Mouse (Mus musculus): Measurements from ENCODE around the gene Pex12. TPM values are rescaled to one million over a fixed set of nuclear protein-coding genes. Genes with fewer than 3 reads are reported as not detected.
"Not testable (repeated sequence)": the region's sequence is repeated elsewhere in the genome, so short reads cannot be mapped to it uniquely, and the experiment has no call there.

Pex12 gene
- polyA plus RNA-seq, 1 experiment from 2014 or later, result 20.1 TPM

- H3K27ac ChIP-seq (ENCODE audit: low read depth, low read length), result no peak overlapping the region
- DNase-seq (ENCODE audit: low spot score, missing footprints) (no peak), ATAC-seq (ENCODE audit: low FRiP score) (no peak)
- no peaks in the 10 kb centered on the region for H3K36me3 ChIP-seq (ENCODE audit: control insufficient read depth, insufficient read depth, low read length)
- no peaks in the 10 kb centered on the region for H3K27me3 ChIP-seq (ENCODE audit: control insufficient read depth, insufficient read depth, low read length)
- no peak overlapping the region for H3K4me3 ChIP-seq (ENCODE audit: low read depth, low read length)
- no peaks in the 10 kb centered on the region for H3K9me3 ChIP-seq (ENCODE audit: control insufficient read depth, low read length)
- 77% methylated on average over 7 of the region's 7 CpGs for WGBS
- no peaks in the 10 kb centered on the region for H3K4me1 ChIP-seq (ENCODE audit: control insufficient read depth, insufficient read depth, low read length)
- no peak overlapping the region for H3K4me2 ChIP-seq
- no peak overlapping the region for H3K9ac ChIP-seq (ENCODE audit: low read length)
These were observed 26.1 kb downstream of the Pex12 start for GRCm38 (mm10) chr11:83276251-83276650.

DNA sequence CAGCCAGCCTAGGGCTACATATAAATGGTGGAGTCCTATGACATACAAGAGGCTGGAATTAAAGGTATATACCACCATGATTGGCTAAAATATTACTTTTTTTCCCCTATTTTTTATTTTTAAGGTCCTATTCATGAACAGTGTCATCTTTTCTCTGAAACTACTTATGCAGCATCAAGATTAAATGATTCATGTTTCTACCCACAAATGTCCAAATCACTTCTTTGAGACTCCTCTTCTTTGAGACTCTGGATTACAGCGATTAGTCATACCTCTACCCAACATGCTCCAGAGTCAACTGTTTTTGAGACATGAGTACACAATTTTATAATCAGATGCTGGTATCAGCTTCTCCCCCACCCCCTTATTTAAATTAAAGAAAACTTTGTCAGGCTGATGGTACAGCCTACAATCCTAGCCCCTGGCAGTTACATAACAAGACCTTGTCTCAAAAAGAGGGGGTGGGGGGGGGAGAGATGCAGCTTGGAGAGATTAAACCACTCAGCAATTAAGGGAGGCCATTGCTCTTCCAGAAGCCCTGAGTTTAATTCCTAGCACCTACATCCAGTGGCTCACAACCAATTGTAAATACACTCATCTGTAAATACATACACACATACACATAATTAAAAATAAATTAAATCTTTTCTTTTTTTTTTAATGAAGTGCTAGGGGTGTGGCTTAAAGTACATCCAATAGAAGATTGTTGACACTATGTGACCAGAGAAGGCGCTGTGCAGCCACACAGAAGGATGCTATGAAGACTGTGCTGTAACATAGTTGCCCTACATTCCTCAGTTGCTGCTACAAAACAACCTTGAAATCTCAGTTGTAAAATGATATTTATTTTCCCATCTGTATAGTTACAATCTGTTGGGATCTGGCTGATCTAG lies 30.2 kb downstream of the Pex12 start:
- no peaks in the 10 kb centered on the region for H3K36me3 ChIP-seq (ENCODE audit: control insufficient read depth, insufficient read depth, low read length)
- no peak overlapping the region for H3K27ac ChIP-seq (ENCODE audit: low read depth, low read length)
- H3K4me2 ChIP-seq, result no peak overlapping the region
- no peaks in the 10 kb centered on the region for H3K27me3 ChIP-seq (ENCODE audit: control insufficient read depth, insufficient read depth, low read length)
- ATAC-seq (ENCODE audit: low FRiP score) (peak; percentile 25; the same call in 1 of the 2 replicates), DNase-seq (ENCODE audit: low spot score, missing footprints) (peak; percentile 93)
- H3K9ac ChIP-seq (ENCODE audit: low read length), result no peak overlapping the region
- H3K9me3 ChIP-seq (ENCODE audit: control insufficient read depth, low read length), result no peaks in the 10 kb centered on the region
- H3K4me3 ChIP-seq (ENCODE audit: low read depth, low read length), result no peak overlapping the region
- 27% methylated on average over 2 of the region's 2 CpGs for WGBS
- H3K4me1 ChIP-seq (ENCODE audit: control insufficient read depth, insufficient read depth, low read length), result 0 out of 2 replicates have a peak, but pooled peaks cover 3% of the 10 kb centered on the region

DNA sequence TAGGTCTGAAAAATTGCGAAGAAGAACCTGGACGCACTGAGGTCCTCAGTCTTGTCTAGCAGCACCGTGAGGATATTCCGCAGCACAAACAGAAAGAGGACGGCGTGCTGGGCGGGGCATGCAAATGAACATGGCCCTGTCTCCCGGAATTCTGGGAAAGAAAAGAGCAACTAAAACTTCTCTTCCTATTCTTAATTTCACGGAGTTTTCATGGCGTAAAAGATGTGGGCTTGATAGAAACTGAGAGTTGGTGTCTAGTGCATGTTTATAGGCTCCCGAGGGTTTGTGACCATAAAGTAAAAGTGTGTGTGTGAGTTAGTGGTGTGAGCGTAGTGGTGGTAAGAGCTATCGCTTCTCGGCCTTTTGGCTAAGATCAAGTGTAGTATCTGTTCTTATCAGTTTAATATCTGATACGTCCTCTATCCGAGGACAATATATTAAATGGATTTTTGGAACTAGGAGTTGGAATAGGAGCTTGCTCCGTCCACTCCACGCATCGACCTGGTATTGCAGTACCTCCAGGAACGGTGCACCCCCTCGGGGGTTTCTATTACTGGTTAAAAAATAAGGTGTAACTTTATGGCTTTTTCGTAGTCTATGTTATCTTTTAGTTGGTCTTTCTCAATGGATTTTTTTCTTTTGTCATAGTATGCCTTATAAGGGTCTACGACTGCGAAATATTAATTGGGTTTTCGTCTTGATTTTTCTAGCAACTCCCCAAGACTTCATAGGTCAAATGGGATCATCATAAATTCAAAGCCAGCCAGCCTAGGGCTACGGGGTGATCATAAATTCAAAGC lies 31.0 kb downstream of the Pex12 start:
- ATAC-seq (ENCODE audit: low FRiP score) (peak; percentile 86), DNase-seq (ENCODE audit: low spot score, missing footprints) (peak; percentile 96)
- Histone ChIP-seq H3K27ac (ENCODE audit: low read depth, low read length) (peak overlapping the region; percentile 62), H3K4me2 (peak overlapping the region; percentile 57), H3K36me3 (ENCODE audit: control insufficient read depth, insufficient read depth, low read length) (no peaks in the 10 kb centered on the region), H3K4me3 (ENCODE audit: low read depth, low read length) (peak overlapping the region; percentile 34), H3K27me3 (ENCODE audit: control insufficient read depth, insufficient read depth, low read length) (no peaks in the 10 kb centered on the region), H3K4me1 (ENCODE audit: control insufficient read depth, insufficient read depth, low read length) (0 out of 2 replicates have a peak, but pooled peaks cover 3% of the 10 kb centered on the region), H3K9ac (ENCODE audit: low read length) (peak overlapping the region; percentile 46), H3K9me3 (ENCODE audit: control insufficient read depth, low read length) (no peaks in the 10 kb centered on the region)
- WGBS, result under 1% methylated on average over 26 of the region's 26 CpGs

GRCm38 (mm10) chr11:83270842-83271150 lies 31.6 kb downstream of the Pex12 start:
- Histone ChIP-seq H3K9me3 (ENCODE audit: control insufficient read depth, low read length) (no peaks in the 10 kb centered on the region), H3K4me1 (ENCODE audit: control insufficient read depth, insufficient read depth, low read length) (0 out of 2 replicates have a peak, but pooled peaks cover 3% of the 10 kb centered on the region), H3K36me3 (ENCODE audit: control insufficient read depth, insufficient read depth, low read length) (no peaks in the 10 kb centered on the region), H3K4me3 (ENCODE audit: low read depth, low read length) (peak overlapping the region; percentile 34), H3K27ac (ENCODE audit: low read depth, low read length) (no peak overlapping the region), H3K27me3 (ENCODE audit: control insufficient read depth, insufficient read depth, low read length) (no peaks in the 10 kb centered on the region), H3K4me2 (peak overlapping the region; percentile 57), H3K9ac (ENCODE audit: low read length) (peak overlapping the region; percentile 46)
- ATAC-seq (ENCODE audit: low FRiP score), result peak; percentile 74
- no peak for DNase-seq (ENCODE audit: low spot score, missing footprints)
- 4% methylated on average over 6 of the region's 6 CpGs for WGBS

- Histone ChIP-seq H3K4me1 (ENCODE audit: control insufficient read depth, insufficient read depth, low read length) (no peaks in the 10 kb centered on the region), H3K4me2 (no peak overlapping the region), H3K27me3 (ENCODE audit: control insufficient read depth, insufficient read depth, low read length) (no peaks in the 10 kb centered on the region), H3K27ac (ENCODE audit: low read depth, low read length) (no peak overlapping the region), H3K9me3 (ENCODE audit: control insufficient read depth, low read length) (no peaks in the 10 kb centered on the region), H3K36me3 (ENCODE audit: control insufficient read depth, insufficient read depth, low read length) (no peaks in the 10 kb centered on the region), H3K9ac (ENCODE audit: low read length) (no peak overlapping the region), H3K4me3 (ENCODE audit: low read depth, low read length) (no peak overlapping the region)
- ATAC-seq (ENCODE audit: low FRiP score) (no peak), DNase-seq (ENCODE audit: low spot score, missing footprints) (no peak)
- 65% methylated on average over 3 of the region's 3 CpGs for WGBS
These were observed 39.2 kb downstream of the Pex12 start for GRCm38 (mm10) chr11:83263146-83263545.

DNA sequence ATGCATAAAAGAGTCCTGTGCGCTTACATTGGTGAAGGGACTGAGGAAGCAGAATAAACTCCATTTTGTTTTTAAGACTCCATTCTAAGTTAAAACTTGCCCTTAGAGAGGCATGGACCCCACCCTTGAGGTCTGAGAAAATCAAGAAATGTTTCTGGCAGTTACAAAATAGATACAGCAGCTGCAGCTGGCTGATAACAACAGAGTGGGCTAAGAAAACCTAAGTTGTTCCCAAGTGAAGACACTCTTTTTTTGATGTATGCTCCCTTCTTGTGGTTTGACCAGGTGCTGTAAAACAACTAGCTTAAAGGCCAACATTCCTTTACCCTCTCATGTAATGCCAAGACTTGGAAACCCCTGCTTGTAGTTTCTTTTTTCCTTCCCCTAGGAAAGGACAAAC lies 39.7 kb downstream of the Pex12 start:
- H3K4me2 ChIP-seq, result no peak overlapping the region
- DNase-seq (ENCODE audit: low spot score, missing footprints) (no peak), ATAC-seq (ENCODE audit: low FRiP score) (no peak)
- H3K27ac ChIP-seq (ENCODE audit: low read depth, low read length), result no peak overlapping the region
- no peak overlapping the region for H3K9ac ChIP-seq (ENCODE audit: low read length)
- WGBS, result 88% methylated on average over 1 of the region's 1 CpGs
- no peaks in the 10 kb centered on the region for H3K27me3 ChIP-seq (ENCODE audit: control insufficient read depth, insufficient read depth, low read length)
- H3K36me3 ChIP-seq (ENCODE audit: control insufficient read depth, insufficient read depth, low read length), result no peaks in the 10 kb centered on the region
- H3K4me3 ChIP-seq (ENCODE audit: low read depth, low read length), result no peak overlapping the region
- no peaks in the 10 kb centered on the region for H3K4me1 ChIP-seq (ENCODE audit: control insufficient read depth, insufficient read depth, low read length)
- H3K9me3 ChIP-seq (ENCODE audit: control insufficient read depth, low read length), result no peaks in the 10 kb centered on the region

DNA sequence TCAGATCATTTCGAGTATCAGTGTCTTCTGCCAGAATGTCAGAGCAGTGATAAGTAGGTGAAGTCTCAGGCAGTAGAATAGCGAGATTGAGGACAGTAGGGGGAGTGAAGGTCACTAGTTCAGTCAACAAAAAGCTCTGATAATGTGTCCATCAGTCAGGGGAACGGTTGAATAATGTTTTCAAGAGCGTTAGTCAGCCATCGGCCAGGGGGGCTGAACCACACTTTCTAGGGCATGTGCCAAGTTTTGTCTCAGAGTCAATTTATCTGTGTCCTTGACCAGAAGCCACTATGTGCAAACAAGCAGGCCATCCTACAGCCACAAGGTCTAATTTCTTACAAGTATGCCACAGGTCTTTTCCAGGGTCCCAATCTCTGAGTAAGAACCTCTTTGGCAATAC lies 45.2 kb downstream of the Pex12 start:
- not testable (repeated sequence) for DNase-seq (ENCODE audit: low spot score, missing footprints); H3K27me3 ChIP-seq (ENCODE audit: control insufficient read depth, insufficient read depth, low read length); H3K9me3 ChIP-seq (ENCODE audit: control insufficient read depth, low read length); H3K4me3 ChIP-seq (ENCODE audit: low read depth, low read length); ATAC-seq (ENCODE audit: low FRiP score); H3K4me1 ChIP-seq (ENCODE audit: control insufficient read depth, insufficient read depth, low read length); H3K4me2 ChIP-seq; H3K9ac ChIP-seq (ENCODE audit: low read length); H3K27ac ChIP-seq (ENCODE audit: low read depth, low read length); H3K36me3 ChIP-seq (ENCODE audit: control insufficient read depth, insufficient read depth, low read length)
- WGBS, result 69% methylated on average over 5 of the region's 5 CpGs

Data from midbrain, embryonic 11.5 days (tissue).